12 mouse cellular contexts compared by ENCODE assay signal in the genomic region with DNA sequence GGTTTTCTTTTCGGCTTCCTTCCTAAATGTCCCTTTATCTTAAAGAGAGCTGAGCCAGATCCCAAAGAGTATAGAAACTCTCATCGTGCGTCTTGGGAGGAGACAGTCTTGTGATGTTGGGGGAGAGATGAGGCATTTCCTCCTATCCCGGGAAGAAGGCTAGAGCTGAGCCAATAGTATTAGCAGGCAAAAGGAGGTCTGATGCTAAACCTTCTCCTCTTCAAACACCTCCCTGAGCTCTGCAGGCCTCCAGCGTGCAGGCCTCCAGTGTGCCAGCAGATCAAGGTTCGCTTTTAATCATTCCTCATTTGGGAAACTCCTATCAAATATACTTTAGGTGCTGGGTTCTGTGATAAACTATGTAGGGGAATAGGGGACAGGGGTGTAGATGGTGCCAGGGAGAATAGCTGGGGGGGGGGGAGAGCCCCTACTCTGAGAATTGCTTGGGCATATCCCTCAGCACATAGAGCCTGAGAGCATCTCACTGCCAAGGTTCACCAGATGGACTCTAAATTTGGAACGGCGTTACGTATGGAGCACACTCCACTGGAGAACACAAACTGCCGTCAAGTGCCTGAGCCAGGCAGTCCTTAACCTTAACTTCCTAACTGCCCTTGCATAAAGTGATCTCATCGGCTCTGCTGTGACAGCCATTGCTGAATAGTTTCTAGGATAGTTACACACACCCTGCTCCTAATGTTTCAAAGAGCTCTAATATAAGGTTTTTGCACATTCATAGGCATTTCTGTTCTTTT.
DNase-seq lines count a peak whose midpoint lies in the region; ATAC-seq and TF ChIP-seq lines count a peak whose summit lies in the region.
"Had no signal": no experiment of that assay in that cellular context is flagged by ENCODE, and none has a peak within 500 bp of the region (broad histone marks: within the 10 kb centered on the region; RNA-seq: fewer than 3 reads in every experiment).

No protein-coding gene starts in this region.

- 0 out of 2 replicates have a peak overlapping the region, but pooled peaks have one; percentile 14 for H3K4me2 ChIP-seq in heart, embryonic 11.5 days
- H3K4me2 ChIP-seq: liver, embryonic 15.5 days had no signal

- peak; percentile 64 for DNase-seq in gastrocnemius, adult 2 months
- no peak for DNase-seq in gastrocnemius, postnatal 4 days (ENCODE audit: low spot score in 2 of 2)
- DNase-seq in right cerebral cortex, adult 18-20 months, result peak; percentile 26
- no peak for DNase-seq in right cerebral cortex, adult 2 months (ENCODE audit: low spot score in 2 of 2)
- DNase-seq in skeletal muscle tissue, adult 2 months (ENCODE audit: low read depth, low spot score), result peak; percentile 82
- no peak for DNase-seq in embryonic facial prominence, embryonic 10.5 days (ENCODE audit: low spot score)
- DNase-seq in embryo, embryonic 9.5 days (ENCODE audit: extremely low spot score), result no peak
- DNase-seq: embryo, embryonic 11 days; kidney, adult 18-20 months; thymus, postnatal 36 days had no signal

- intact Hi-C loops in gastrocnemius, adult 2 months (cut with DNase I), result loop anchor here (5.0 kb wide), 1 partner anchor 101 kb away; no protein-coding TSS in a partner anchor

- no peak for TF ChIP-seq CTCF in gastrocnemius, adult 2 months (IDR thresholded peaks at IDR 0.05)

- no peak for ATAC-seq in heart, embryonic 11.5 days (replicated peaks; ENCODE audit: insufficient number of reproducible peaks, low FRiP score, low TSS enrichment)

- H3K36me3 ChIP-seq in heart, embryonic 11.5 days (ENCODE audit: control insufficient read depth, insufficient read depth, low read length), result no peaks in the 10 kb centered on the region
- H3K36me3 ChIP-seq in embryonic facial prominence, embryonic 10.5 days (replicated peaks), result no peaks in the 10 kb centered on the region
- H3K36me3 ChIP-seq: liver, embryonic 15.5 days had no signal

- WGBS in heart, embryonic 11.5 days (ENCODE audit: insufficient replicate concordance), result 60% methylated on average over 11 of the region's 11 CpGs
- 83% methylated on average over 11 of the region's 11 CpGs for WGBS in embryonic facial prominence, embryonic 10.5 days

- H3K9me3 ChIP-seq in heart, embryonic 11.5 days (replicated peaks; ENCODE audit: control insufficient read depth, low read length), result no peaks in the 10 kb centered on the region
- H3K9me3 ChIP-seq in embryonic facial prominence, embryonic 10.5 days, result no peaks in the 10 kb centered on the region
- H3K9me3 ChIP-seq: liver, embryonic 15.5 days had no signal

- no peak overlapping the region for H3K4me3 ChIP-seq in gastrocnemius, adult 2 months
- no peak overlapping the region for H3K4me3 ChIP-seq in heart, embryonic 11.5 days (ENCODE audit: low read depth, low read length)
- no peak overlapping the region for H3K4me3 ChIP-seq in embryonic facial prominence, embryonic 10.5 days
- H3K4me3 ChIP-seq: liver, embryonic 15.5 days had no signal

- H3K27me3 ChIP-seq in heart, embryonic 11.5 days (ENCODE audit: control insufficient read depth, insufficient read depth, low read length), result no peaks in the 10 kb centered on the region
- no peaks in the 10 kb centered on the region for H3K27me3 ChIP-seq in embryonic facial prominence, embryonic 10.5 days (replicated peaks; ENCODE audit: low read depth, poor library complexity, severe bottlenecking)
- H3K27me3 ChIP-seq: liver, embryonic 15.5 days had no signal

- peaks cover 8% of the 10 kb centered on the region for H3K4me1 ChIP-seq in heart, embryonic 11.5 days (ENCODE audit: control insufficient read depth, insufficient read depth, low read length)
- H3K4me1 ChIP-seq in embryonic facial prominence, embryonic 10.5 days, result peaks cover 23% of the 10 kb centered on the region
- H3K4me1 ChIP-seq: liver, embryonic 15.5 days had no signal

- H3K27ac ChIP-seq in gastrocnemius, adult 2 months, result peak overlapping the region; percentile 79
- peak overlapping the region; percentile 51 for H3K27ac ChIP-seq in heart, embryonic 11.5 days (ENCODE audit: low read depth, low read length)
- H3K27ac ChIP-seq in embryonic facial prominence, embryonic 10.5 days (replicated peaks), result no peak overlapping the region
- H3K27ac ChIP-seq: liver, embryonic 15.5 days had no signal

- H3K9ac ChIP-seq in heart, embryonic 11.5 days (ENCODE audit: low read depth, low read length), result no peak overlapping the region
- H3K9ac ChIP-seq: liver, embryonic 15.5 days had no signal

Comparison
In these comparisons a context has a peak if more than half of its experiments do, and no peak if none do; other contexts are left out.
1. DNase-seq: peak in gastrocnemius, adult 2 months (single experiment), right cerebral cortex, adult 18-20 months (single experiment) and skeletal muscle tissue, adult 2 months (single experiment); none in gastrocnemius, postnatal 4 days (0 of 2), right cerebral cortex, adult 2 months (0 of 2), embryonic facial prominence, embryonic 10.5 days (single experiment) and embryo, embryonic 9.5 days (single experiment).